Mouse (Mus musculus) limb, embryonic 11.5 days (tissue): ENCODE data around the gene Bank1. TPM values are rescaled to one million over a fixed set of nuclear protein-coding genes. Genes with fewer than 3 reads are reported as not detected.
"Not testable (repeated sequence)": the region's sequence is repeated elsewhere in the genome, so short reads cannot be mapped to it uniquely, and the experiment has no call there.

Experiments
- ATAC-seq: fragments of 200-750 bp; cut with Nextera tagmentation; 2 replicates; pipeline ENCODE4 v1.8.0; 2017; ENCODE audit warnings: low read depth; ENCODE audit not compliant: insufficient number of reproducible peaks, low FRiP score, low TSS enrichment
- DNase-seq: peaks from one replicate; pipeline ENCODE4 v3.0.0-alpha.2; 2015; ENCODE audit warnings: low spot score
- H3K27ac ChIP-seq: fragments of 300-500 bp; sonication (generic); replicated peaks from 2 replicates; pipeline ENCODE4 v1.5.1; 2014; ENCODE audit warnings: low read depth, mild to moderate bottlenecking, low read length
- H3K27me3 ChIP-seq: fragments of 300-500 bp; sonication (generic); 2 replicates; pipeline ENCODE4 v1.6.1; 2014; ENCODE audit warnings: mild to moderate bottlenecking, low read length, mixed read lengths; ENCODE audit not compliant: control insufficient read depth, insufficient read depth
- H3K36me3 ChIP-seq: fragments of 300-500 bp; sonication (generic); 2 replicates; pipeline ENCODE4 v1.6.1; 2014; ENCODE audit warnings: mild to moderate bottlenecking, low read length, moderate library complexity, mixed read lengths; ENCODE audit not compliant: control insufficient read depth, insufficient read depth
- H3K4me1 ChIP-seq: fragments of 300-500 bp; sonication (generic); 2 replicates; pipeline ENCODE4 v1.6.1; 2014; ENCODE audit warnings: low read length, mixed read lengths; ENCODE audit not compliant: control insufficient read depth, insufficient read depth
- H3K4me2 ChIP-seq: fragments of 300-500 bp; sonication (generic); 2 replicates; pipeline ENCODE4 v1.6.1; 2014; ENCODE audit warnings: low read depth, mild to moderate bottlenecking, moderate library complexity; ENCODE audit not compliant: severe bottlenecking
- H3K4me3 ChIP-seq: fragments of 300-500 bp; sonication (generic); 2 replicates; pipeline ENCODE4 v1.5.1; 2014; ENCODE audit warnings: low read depth, low read length
- H3K9ac ChIP-seq: fragments of 300-500 bp; sonication (generic); 2 replicates; pipeline ENCODE4 v1.6.1; 2014; ENCODE audit warnings: mild to moderate bottlenecking, low read length
- H3K9me3 ChIP-seq: fragments of 300-500 bp; sonication (generic); 2 replicates; pipeline ENCODE4 v1.6.1; 2016; ENCODE audit warnings: low read length; ENCODE audit not compliant: control insufficient read depth
- WGBS: fragments of 180-500 bp; shearing (Covaris S2); extraction: QIAGEN DNeasy Blood & Tissue Kit; methylation state at CpG from one replicate; pipeline ENCODE4 v1.1.7; 2014; 5-methylcytosine and 5-hydroxymethylcytosine counted together
- polyA plus RNA-seq: library from polyadenylated mRNA; unstranded; fragments of >200 nt; fragmentation: Nextera tagmentation; extraction: Ambion mirVana; gene quantifications from 2 replicates; pipeline ENCODE4 v1.2.1, GENCODE M21; 2014

The Bank1 gene
- polyA plus RNA-seq, 1 experiment from 2014 or later: 0.33 TPM

DNA sequence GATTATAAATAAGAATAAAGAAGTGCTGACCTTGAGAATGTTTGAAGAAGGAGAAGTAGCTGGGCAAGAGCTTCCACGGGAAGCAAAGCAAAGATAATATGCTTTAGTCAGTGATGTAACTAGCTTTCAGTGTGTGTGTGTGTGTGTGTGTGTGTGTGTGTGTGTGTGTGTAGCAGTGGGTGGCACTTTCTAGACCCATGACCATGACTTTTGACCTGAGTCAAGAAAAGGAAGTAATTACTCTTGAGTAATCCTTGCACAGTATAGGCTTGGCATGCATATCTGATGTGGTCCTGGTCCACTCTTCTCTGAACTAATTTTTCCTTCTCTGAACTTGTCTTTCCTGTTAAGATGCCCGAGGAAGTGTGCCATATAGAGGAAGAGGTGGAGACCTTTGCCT lies 5.3 kb upstream of the Bank1 start:
- no peaks in the 10 kb centered on the region for H3K36me3 ChIP-seq
- H3K27ac ChIP-seq: no peak overlapping the region
- H3K4me3 ChIP-seq: no peak overlapping the region
- no peaks in the 10 kb centered on the region for H3K4me1 ChIP-seq
- no peak overlapping the region for H3K9ac ChIP-seq
- WGBS: 76% methylated on average over 2 of the region's 2 CpGs
- no peaks in the 10 kb centered on the region for H3K9me3 ChIP-seq
- ATAC-seq (no peak), DNase-seq (no peak)
- H3K27me3 ChIP-seq: no peaks in the 10 kb centered on the region
- H3K4me2 ChIP-seq: no peak overlapping the region

- Histone ChIP-seq H3K27me3 (no peaks in the 10 kb centered on the region), H3K36me3 (no peaks in the 10 kb centered on the region), H3K4me3 (no peak overlapping the region), H3K27ac (no peak overlapping the region), H3K4me2 (no peak overlapping the region), H3K4me1 (no peaks in the 10 kb centered on the region), H3K9ac (no peak overlapping the region), H3K9me3 (no peaks in the 10 kb centered on the region)
- no peak for ATAC-seq
- DNase-seq: no peak
Observed at GRCm38 (mm10) chr3:136330043-136330442, 4.2 kb upstream of the Bank1 start.

GRCm38 (mm10) chr3:136329133-136329532 lies 3.3 kb upstream of the Bank1 start:
- 70% methylated on average over 6 of the region's 6 CpGs for WGBS

GRCm38 (mm10) chr3:136324716-136325115 lies 1.1 kb downstream of the Bank1 start:
- not testable (repeated sequence) for H3K4me1 ChIP-seq, H3K27me3 ChIP-seq, H3K9ac ChIP-seq, H3K4me2 ChIP-seq, H3K4me3 ChIP-seq, H3K9me3 ChIP-seq, DNase-seq, H3K36me3 ChIP-seq, ATAC-seq, H3K27ac ChIP-seq
- WGBS: 93% methylated on average over 6 of the region's 6 CpGs

More at GRCm38 (mm10) chr3:136329133-136329532, 3.3 kb upstream of the Bank1 start:
- DNase-seq (no peak), ATAC-seq (no peak)
- Histone ChIP-seq H3K4me1 (no peaks in the 10 kb centered on the region), H3K9ac (no peak overlapping the region), H3K27ac (no peak overlapping the region), H3K4me3 (no peak overlapping the region), H3K9me3 (no peaks in the 10 kb centered on the region), H3K27me3 (no peaks in the 10 kb centered on the region), H3K36me3 (no peaks in the 10 kb centered on the region), H3K4me2 (no peak overlapping the region)

DNA sequence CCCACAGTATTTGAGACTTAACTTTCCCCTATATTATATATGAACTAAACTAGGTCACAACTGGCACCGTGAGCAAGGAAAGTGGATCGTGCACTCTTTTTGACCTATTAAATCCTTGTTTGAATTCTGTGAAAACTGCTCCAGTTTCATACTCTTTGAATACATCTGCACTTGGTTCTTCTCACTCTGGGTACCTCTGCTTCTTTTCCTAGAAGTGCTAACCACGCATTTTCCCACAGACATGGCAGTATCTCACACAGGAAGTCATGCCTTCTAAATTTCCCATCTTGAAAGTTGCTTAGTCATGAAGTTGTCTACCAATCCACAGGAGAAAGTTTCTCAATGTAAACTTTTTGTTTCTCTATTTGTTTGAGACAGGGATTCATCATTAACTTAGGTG lies 3.9 kb downstream of the Bank1 start:
- 92% methylated on average over 3 of the region's 3 CpGs for WGBS
- H3K27ac ChIP-seq: no peak overlapping the region
- H3K27me3 ChIP-seq: no peaks in the 10 kb centered on the region
- no peak overlapping the region for H3K4me3 ChIP-seq
- no peaks in the 10 kb centered on the region for H3K36me3 ChIP-seq
- H3K9ac ChIP-seq: no peak overlapping the region
- no peak overlapping the region for H3K4me2 ChIP-seq
- H3K4me1 ChIP-seq: no peaks in the 10 kb centered on the region
- no peaks in the 10 kb centered on the region for H3K9me3 ChIP-seq
- ATAC-seq (no peak), DNase-seq (no peak)

DNA sequence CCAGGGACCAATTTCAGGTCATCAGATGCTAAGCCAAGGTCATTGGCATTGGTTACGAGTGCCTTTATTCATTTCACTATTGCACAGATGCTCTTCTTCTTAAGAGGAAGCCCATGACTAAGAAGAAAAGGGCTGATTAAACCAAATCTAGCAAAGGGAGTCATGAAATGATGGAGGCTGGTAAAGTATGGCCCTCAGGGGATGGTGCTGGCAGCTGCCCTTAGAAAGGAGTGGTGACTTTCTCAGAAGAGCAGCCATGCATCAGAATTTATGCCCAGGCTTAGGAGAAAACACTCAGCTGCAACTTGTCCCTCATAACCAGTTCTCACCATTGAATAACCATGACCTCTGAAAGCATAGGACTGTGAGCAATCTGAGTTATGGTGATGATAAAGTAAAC lies 17.4 kb downstream of the Bank1 start:
- 82% methylated on average over 1 of the region's 1 CpGs for WGBS
- H3K4me3 ChIP-seq: no peak overlapping the region
- H3K9ac ChIP-seq: no peak overlapping the region
- H3K4me1 ChIP-seq: no peaks in the 10 kb centered on the region
- H3K27me3 ChIP-seq: no peaks in the 10 kb centered on the region
- no peaks in the 10 kb centered on the region for H3K36me3 ChIP-seq
- H3K27ac ChIP-seq: no peak overlapping the region
- H3K9me3 ChIP-seq: no peaks in the 10 kb centered on the region
- no peak overlapping the region for H3K4me2 ChIP-seq
- ATAC-seq (no peak), DNase-seq (no peak)

GRCm38 (mm10) chr3:136306564-136307158 lies 19.2 kb downstream of the Bank1 start:
- Histone ChIP-seq H3K36me3 (no peaks in the 10 kb centered on the region), H3K27me3 (no peaks in the 10 kb centered on the region), H3K9me3 (no peaks in the 10 kb centered on the region), H3K4me2 (no peak overlapping the region), H3K4me1 (no peaks in the 10 kb centered on the region), H3K9ac (no peak overlapping the region), H3K27ac (no peak overlapping the region), H3K4me3 (no peak overlapping the region)
- DNase-seq (no peak), ATAC-seq (no peak)
- WGBS: 33% methylated on average over 5 of the region's 5 CpGs

GRCm38 (mm10) chr3:136302541-136302940 lies 23.3 kb downstream of the Bank1 start:
- Histone ChIP-seq H3K9ac (no peak overlapping the region), H3K36me3 (no peaks in the 10 kb centered on the region), H3K9me3 (no peaks in the 10 kb centered on the region), H3K27ac (no peak overlapping the region), H3K4me2 (no peak overlapping the region), H3K27me3 (no peaks in the 10 kb centered on the region), H3K4me3 (no peak overlapping the region), H3K4me1 (no peaks in the 10 kb centered on the region)
- ATAC-seq (no peak), DNase-seq (no peak)
- WGBS: 53% methylated on average over 1 of the region's 1 CpGs

DNA sequence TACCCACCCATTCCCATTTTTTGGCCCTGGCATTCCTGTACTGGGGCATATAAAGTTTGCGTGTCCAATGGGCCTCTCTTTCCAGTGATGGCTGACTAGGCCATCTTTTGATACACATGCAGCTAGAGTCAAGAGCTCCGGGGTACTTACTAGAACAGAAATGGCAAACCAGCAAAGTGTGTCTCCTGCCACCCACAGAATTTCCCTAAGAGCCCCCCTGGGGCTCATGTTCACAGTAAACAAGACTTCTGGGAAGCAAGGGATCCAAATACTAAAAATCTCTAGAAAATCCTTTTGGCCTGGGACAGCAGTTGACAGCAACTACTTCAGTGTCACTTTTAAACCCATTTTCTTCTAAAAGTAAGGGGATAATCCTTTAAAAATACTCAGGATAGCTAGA lies 25.1 kb downstream of the Bank1 start:
- H3K27me3 ChIP-seq, H3K27ac ChIP-seq, H3K4me1 ChIP-seq, H3K4me3 ChIP-seq, H3K9ac ChIP-seq, H3K4me2 ChIP-seq, DNase-seq, ATAC-seq, H3K36me3 ChIP-seq, H3K9me3 ChIP-seq: not testable (repeated sequence)
- 88% methylated on average over 2 of the region's 2 CpGs for WGBS
